Mouse (Mus musculus) bone marrow macrophage, adult 2 months (primary cell): ENCODE results near the gene Smurf1.
A peak's percentile ranks its signal among the peaks of the same experiment; 100 is the strongest.

Source experiments
- CTCF ChIP-seq: IDR thresholded peaks from 2 replicates; pipeline ENCODE4 v1.5.1; 2012; ENCODE audit warnings: low read depth, mild to moderate bottlenecking, low read length, moderate library complexity
- POLR2A ChIP-seq: IDR thresholded peaks from 2 replicates; pipeline ENCODE4 v1.6.1; 2012; ENCODE audit warnings: mild to moderate bottlenecking, low read depth, low read length, borderline replicate concordance

DNA sequence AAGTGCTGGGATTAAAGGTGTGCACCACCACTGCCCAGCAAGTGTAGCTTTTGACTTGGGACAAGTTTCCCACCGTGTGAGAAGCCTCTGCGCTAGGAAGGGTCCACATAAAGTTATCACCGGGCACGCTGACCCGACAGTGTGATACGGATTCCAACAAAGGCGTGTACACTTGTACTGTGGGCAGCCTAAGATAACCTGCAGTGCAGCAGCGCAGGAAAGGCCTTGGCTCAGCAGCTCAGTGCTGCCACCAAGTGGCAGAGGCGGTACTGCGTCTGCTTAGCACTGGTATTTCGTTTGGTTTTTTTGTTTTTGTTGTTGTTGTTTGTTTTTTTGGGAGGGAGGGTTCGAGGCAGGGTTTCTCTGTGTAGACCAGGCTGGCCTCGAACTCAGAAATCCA, 89.8 kb downstream of the Smurf1 start:
- TF ChIP-seq CTCF (peak; percentile 91), POLR2A (no peak)
